Mouse (Mus musculus): Measurements from ENCODE around the gene Mypn. TPM values are rescaled to one million over a fixed set of nuclear protein-coding genes. Genes with fewer than 3 reads are reported as not detected.

Mypn gene
- polyA plus RNA-seq, 1 experiment, result 2.5 TPM

GRCm38 (mm10) chr10:63239848-63240247 lies 36.1 kb upstream of the Mypn start:
- no peak overlapping the region for H3K27ac ChIP-seq (ENCODE audit: insufficient read depth, low read length)
- TF ChIP-seq POLR2A (IDR thresholded peaks at IDR 0.05; ENCODE audit: extremely low read depth, insufficient read depth, low read length), result no peak
- no peak for TF ChIP-seq CTCF (IDR thresholded peaks at IDR 0.05; ENCODE audit: extremely low read depth, insufficient read depth, low read length)
- H3K4me3 ChIP-seq (ENCODE audit: insufficient read depth, low read length), result no peak overlapping the region
- no peaks in the 10 kb centered on the region; the same call in 1 of the 2 replicates for H3K4me1 ChIP-seq (ENCODE audit: control insufficient read depth, insufficient read depth, low read length)

GRCm38 (mm10) chr10:63238090-63238489 lies 34.3 kb upstream of the Mypn start:
- Histone ChIP-seq H3K4me3 (ENCODE audit: insufficient read depth, low read length) (no peak overlapping the region), H3K4me1 (ENCODE audit: control insufficient read depth, insufficient read depth, low read length) (no peaks in the 10 kb centered on the region; the same call in 1 of the 2 replicates), H3K27ac (ENCODE audit: insufficient read depth, low read length) (no peak overlapping the region)
- TF ChIP-seq POLR2A (IDR thresholded peaks at IDR 0.05; ENCODE audit: extremely low read depth, insufficient read depth, low read length) (no peak), CTCF (IDR thresholded peaks at IDR 0.05; ENCODE audit: extremely low read depth, insufficient read depth, low read length) (no peak)

GRCm38 (mm10) chr10:63237206-63237605 lies 33.5 kb upstream of the Mypn start:
- TF ChIP-seq POLR2A (IDR thresholded peaks at IDR 0.05; ENCODE audit: extremely low read depth, insufficient read depth, low read length), result no peak
- TF ChIP-seq CTCF (IDR thresholded peaks at IDR 0.05; ENCODE audit: extremely low read depth, insufficient read depth, low read length), result no peak
- no peaks in the 10 kb centered on the region; the same call in 1 of the 2 replicates for H3K4me1 ChIP-seq (ENCODE audit: control insufficient read depth, insufficient read depth, low read length)
- H3K4me3 ChIP-seq (ENCODE audit: insufficient read depth, low read length), result no peak overlapping the region
- H3K27ac ChIP-seq (ENCODE audit: insufficient read depth, low read length), result no peak overlapping the region

- Histone ChIP-seq H3K4me1 (ENCODE audit: control insufficient read depth, insufficient read depth, low read length) (no peaks in the 10 kb centered on the region), H3K4me3 (ENCODE audit: insufficient read depth, low read length) (no peak overlapping the region), H3K27ac (ENCODE audit: insufficient read depth, low read length) (no peak overlapping the region)
- no peak for TF ChIP-seq CTCF (IDR thresholded peaks at IDR 0.05; ENCODE audit: extremely low read depth, insufficient read depth, low read length)
- TF ChIP-seq POLR2A (IDR thresholded peaks at IDR 0.05; ENCODE audit: extremely low read depth, insufficient read depth, low read length), result no peak
Measured at GRCm38 (mm10) chr10:63236663-63237062, 32.9 kb upstream of the Mypn start.

GRCm38 (mm10) chr10:63235889-63236288 lies 32.1 kb upstream of the Mypn start:
- TF ChIP-seq CTCF (IDR thresholded peaks at IDR 0.05; ENCODE audit: extremely low read depth, insufficient read depth, low read length) (no peak), POLR2A (IDR thresholded peaks at IDR 0.05; ENCODE audit: extremely low read depth, insufficient read depth, low read length) (no peak)
- Histone ChIP-seq H3K4me1 (ENCODE audit: control insufficient read depth, insufficient read depth, low read length) (no peaks in the 10 kb centered on the region), H3K27ac (ENCODE audit: insufficient read depth, low read length) (no peak overlapping the region), H3K4me3 (ENCODE audit: insufficient read depth, low read length) (no peak overlapping the region)

- H3K27ac ChIP-seq (ENCODE audit: insufficient read depth, low read length), result no peak overlapping the region
- no peaks in the 10 kb centered on the region for H3K4me1 ChIP-seq (ENCODE audit: control insufficient read depth, insufficient read depth, low read length)
- TF ChIP-seq CTCF (IDR thresholded peaks at IDR 0.05; ENCODE audit: extremely low read depth, insufficient read depth, low read length) (no peak), POLR2A (IDR thresholded peaks at IDR 0.05; ENCODE audit: extremely low read depth, insufficient read depth, low read length) (no peak)
- no peak overlapping the region for H3K4me3 ChIP-seq (ENCODE audit: insufficient read depth, low read length)
Measured at GRCm38 (mm10) chr10:63234133-63234532, 30.4 kb upstream of the Mypn start.

- H3K4me3 ChIP-seq (ENCODE audit: insufficient read depth, low read length), result no peak overlapping the region
- TF ChIP-seq POLR2A (IDR thresholded peaks at IDR 0.05; ENCODE audit: extremely low read depth, insufficient read depth, low read length), result no peak
- no peak for TF ChIP-seq CTCF (IDR thresholded peaks at IDR 0.05; ENCODE audit: extremely low read depth, insufficient read depth, low read length)
- H3K4me1 ChIP-seq (ENCODE audit: control insufficient read depth, insufficient read depth, low read length), result no peaks in the 10 kb centered on the region
- H3K27ac ChIP-seq (ENCODE audit: insufficient read depth, low read length), result no peak overlapping the region
Measured at GRCm38 (mm10) chr10:63231630-63232029, 27.9 kb upstream of the Mypn start.

- H3K27ac ChIP-seq (ENCODE audit: insufficient read depth, low read length), result no peak overlapping the region
- H3K4me1 ChIP-seq (ENCODE audit: control insufficient read depth, insufficient read depth, low read length), result no peaks in the 10 kb centered on the region
- H3K4me3 ChIP-seq (ENCODE audit: insufficient read depth, low read length), result no peak overlapping the region
- TF ChIP-seq CTCF (IDR thresholded peaks at IDR 0.05; ENCODE audit: extremely low read depth, insufficient read depth, low read length) (no peak), POLR2A (IDR thresholded peaks at IDR 0.05; ENCODE audit: extremely low read depth, insufficient read depth, low read length) (no peak)
Measured at GRCm38 (mm10) chr10:63230854-63231253, 27.1 kb upstream of the Mypn start.

- TF ChIP-seq CTCF (IDR thresholded peaks at IDR 0.05; ENCODE audit: extremely low read depth, insufficient read depth, low read length) (no peak), POLR2A (IDR thresholded peaks at IDR 0.05; ENCODE audit: extremely low read depth, insufficient read depth, low read length) (no peak)
- Histone ChIP-seq H3K4me1 (ENCODE audit: control insufficient read depth, insufficient read depth, low read length) (no peaks in the 10 kb centered on the region), H3K27ac (ENCODE audit: insufficient read depth, low read length) (no peak overlapping the region), H3K4me3 (ENCODE audit: insufficient read depth, low read length) (no peak overlapping the region)
Measured at GRCm38 (mm10) chr10:63230266-63230665, 26.5 kb upstream of the Mypn start.

GRCm38 (mm10) chr10:63224341-63224740 lies 20.6 kb upstream of the Mypn start:
- no peak overlapping the region for H3K27ac ChIP-seq (ENCODE audit: insufficient read depth, low read length)
- no peaks in the 10 kb centered on the region for H3K4me1 ChIP-seq (ENCODE audit: control insufficient read depth, insufficient read depth, low read length)
- TF ChIP-seq CTCF (IDR thresholded peaks at IDR 0.05; ENCODE audit: extremely low read depth, insufficient read depth, low read length), result no peak
- TF ChIP-seq POLR2A (IDR thresholded peaks at IDR 0.05; ENCODE audit: extremely low read depth, insufficient read depth, low read length), result no peak
- no peak overlapping the region for H3K4me3 ChIP-seq (ENCODE audit: insufficient read depth, low read length)

Measured in cortical plate, adult 2 months (tissue).